Mouse (Mus musculus) neural tube, embryonic 11.5 days (tissue): ENCODE results near the gene C1ra. TPM values are rescaled to one million over a fixed set of nuclear protein-coding genes. Genes with fewer than 3 reads are reported as not detected.
"Not testable (repeated sequence)": the region's sequence is repeated elsewhere in the genome, so short reads cannot be mapped to it uniquely, and the experiment has no call there.

Experiments used
- ATAC-seq: fragments of 200-750 bp; cut with Nextera tagmentation; 2 replicates; pipeline ENCODE4 v1.8.0; 2017; ENCODE audit warnings: moderate number of reproducible peaks, mild to moderate bottlenecking, moderate TSS enrichment, moderate library complexity; ENCODE audit not compliant: insufficient read depth, low FRiP score, low TSS enrichment
- DNase-seq: peaks from one replicate; pipeline ENCODE4 v3.0.0-alpha.2; 2015; ENCODE audit warnings: low spot score
- H3K27ac ChIP-seq: fragments of 300-500 bp; sonication (generic); 2 replicates; pipeline ENCODE4 v1.5.1; 2014; ENCODE audit warnings: low read depth, mild to moderate bottlenecking, low read length
- H3K27me3 ChIP-seq: fragments of 300-500 bp; sonication (generic); 2 replicates; pipeline ENCODE4 v1.6.1; 2014; ENCODE audit warnings: mild to moderate bottlenecking, low read length, mixed read lengths; ENCODE audit not compliant: control insufficient read depth, insufficient read depth
- H3K36me3 ChIP-seq: fragments of 300-500 bp; sonication (generic); 2 replicates; pipeline ENCODE4 v1.6.1; 2014; ENCODE audit warnings: mild to moderate bottlenecking, low read length, moderate library complexity, mixed read lengths; ENCODE audit not compliant: control insufficient read depth, insufficient read depth
- H3K4me1 ChIP-seq: fragments of 300-500 bp; sonication (generic); 2 replicates; pipeline ENCODE4 v1.6.1; 2014; ENCODE audit warnings: low read length, mixed read lengths; ENCODE audit not compliant: control insufficient read depth, insufficient read depth
- H3K4me2 ChIP-seq: fragments of 300-500 bp; sonication (generic); 2 replicates; pipeline ENCODE4 v1.6.1; 2014; ENCODE audit warnings: low read depth, mild to moderate bottlenecking, moderate library complexity
- H3K4me3 ChIP-seq: fragments of 300-500 bp; sonication (generic); 2 replicates; pipeline ENCODE4 v1.5.1; 2014; ENCODE audit warnings: low read depth, low read length
- H3K9ac ChIP-seq: fragments of 300-500 bp; sonication (generic); 2 replicates; pipeline ENCODE4 v1.6.1; 2014; ENCODE audit warnings: mild to moderate bottlenecking, low read length
- H3K9me3 ChIP-seq: fragments of 300-500 bp; sonication (generic); 2 replicates; pipeline ENCODE4 v1.6.1; 2016; ENCODE audit warnings: low read length; ENCODE audit not compliant: control insufficient read depth
- WGBS: fragments of 180-500 bp; shearing (Covaris S2); extraction: QIAGEN DNeasy Blood & Tissue Kit; methylation state at CpG from one replicate; pipeline ENCODE4 v1.1.7; 2014; 5-methylcytosine and 5-hydroxymethylcytosine counted together
- polyA plus RNA-seq: library from polyadenylated mRNA; unstranded; fragments of >200 nt; fragmentation: Nextera tagmentation; extraction: Ambion mirVana; gene quantifications from 2 replicates; pipeline ENCODE4 v1.2.1, GENCODE M21; 2014

The C1ra gene
- polyA plus RNA-seq, 1 experiment from 2014 or later: 0.12 TPM

DNA sequence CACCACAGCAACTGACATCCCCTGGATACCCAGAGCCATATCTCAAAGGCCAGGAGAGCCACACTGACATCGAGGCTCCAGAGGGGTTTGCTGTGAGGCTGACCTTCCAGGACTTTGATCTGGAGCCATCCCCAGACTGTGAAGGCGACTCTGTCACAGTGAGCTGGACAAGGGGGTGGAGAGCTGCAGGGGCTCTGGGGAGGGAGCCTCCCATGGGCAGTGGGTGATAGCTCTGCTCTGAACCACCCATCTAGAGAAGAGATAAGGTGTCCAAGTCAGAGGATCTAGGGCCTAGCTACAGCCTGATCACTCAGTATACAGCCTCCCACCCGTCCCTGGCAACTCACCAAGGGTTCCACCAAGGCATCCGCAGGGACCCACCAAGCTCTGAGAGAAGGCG, 18.3 kb upstream of the C1ra start:
- H3K9me3 ChIP-seq: no peaks in the 10 kb centered on the region
- H3K27me3 ChIP-seq: no peaks in the 10 kb centered on the region
- DNase-seq (no peak), ATAC-seq (no peak)
- no peak overlapping the region for H3K4me3 ChIP-seq
- H3K36me3 ChIP-seq: no peaks in the 10 kb centered on the region
- no peak overlapping the region for H3K4me2 ChIP-seq
- no peak overlapping the region for H3K27ac ChIP-seq
- H3K9ac ChIP-seq: no peak overlapping the region
- H3K4me1 ChIP-seq: no peaks in the 10 kb centered on the region
- 81% methylated on average over 5 of the region's 5 CpGs for WGBS

DNA sequence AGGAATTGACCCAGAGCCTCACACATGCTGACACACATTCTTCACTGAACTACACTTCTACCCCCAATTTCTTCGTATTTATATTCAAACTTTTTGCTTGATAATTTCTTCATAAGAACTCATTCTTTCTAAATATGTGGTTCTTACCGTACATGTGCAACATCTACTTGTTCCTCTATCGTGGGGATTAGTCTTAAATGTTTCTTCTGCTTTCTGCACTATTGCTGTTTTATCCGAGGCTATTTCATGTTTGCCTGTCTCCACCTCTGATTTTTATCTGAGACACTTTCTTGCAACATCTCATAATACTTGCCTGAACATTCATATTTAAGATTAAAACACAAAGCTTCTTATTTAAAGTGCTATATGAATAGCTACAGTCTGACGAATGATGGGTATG, 16.2 kb upstream of the C1ra start:
- no peak overlapping the region for H3K9ac ChIP-seq
- no peaks in the 10 kb centered on the region for H3K36me3 ChIP-seq
- no peak overlapping the region for H3K4me2 ChIP-seq
- WGBS: 90% methylated on average over 5 of the region's 5 CpGs
- no peak overlapping the region for H3K4me3 ChIP-seq
- H3K4me1 ChIP-seq: no peaks in the 10 kb centered on the region
- ATAC-seq (no peak), DNase-seq (no peak)
- H3K27ac ChIP-seq: no peak overlapping the region
- no peaks in the 10 kb centered on the region for H3K9me3 ChIP-seq
- no peaks in the 10 kb centered on the region for H3K27me3 ChIP-seq

DNA sequence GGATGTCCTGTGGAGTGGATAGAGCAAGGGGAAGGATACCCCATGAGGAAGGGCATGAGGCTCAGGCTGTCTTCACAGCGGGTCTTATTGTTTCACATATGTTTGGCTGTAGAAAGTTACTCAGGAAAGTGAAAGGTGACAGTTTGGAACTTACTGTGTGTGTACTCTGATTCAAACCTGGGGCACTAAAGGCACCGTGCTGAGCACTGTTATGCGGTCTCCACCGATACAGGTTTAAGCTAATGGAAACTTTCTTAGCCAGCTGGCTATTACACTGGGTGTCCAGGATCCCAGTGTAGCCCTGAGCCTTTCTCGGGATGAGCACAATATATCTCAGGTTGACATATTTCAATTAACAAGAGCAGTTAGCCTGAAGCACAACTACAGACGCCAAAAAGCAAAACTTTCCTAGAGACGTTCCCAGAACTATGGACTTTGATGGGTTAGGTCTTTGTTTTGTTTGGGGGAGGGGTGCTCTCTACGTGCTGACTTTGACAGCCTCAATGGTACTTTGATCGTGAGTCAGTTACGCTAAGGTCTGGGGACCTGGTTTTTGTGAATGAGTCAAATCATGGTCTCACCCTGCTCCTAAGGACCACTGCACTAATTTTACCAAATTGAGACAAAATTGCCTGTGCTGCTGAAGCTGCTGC, 12.2 kb upstream of the C1ra start:
- 43% methylated on average over 10 of the region's 10 CpGs for WGBS
- no peaks in the 10 kb centered on the region for H3K4me1 ChIP-seq
- no peak for ATAC-seq

DNA sequence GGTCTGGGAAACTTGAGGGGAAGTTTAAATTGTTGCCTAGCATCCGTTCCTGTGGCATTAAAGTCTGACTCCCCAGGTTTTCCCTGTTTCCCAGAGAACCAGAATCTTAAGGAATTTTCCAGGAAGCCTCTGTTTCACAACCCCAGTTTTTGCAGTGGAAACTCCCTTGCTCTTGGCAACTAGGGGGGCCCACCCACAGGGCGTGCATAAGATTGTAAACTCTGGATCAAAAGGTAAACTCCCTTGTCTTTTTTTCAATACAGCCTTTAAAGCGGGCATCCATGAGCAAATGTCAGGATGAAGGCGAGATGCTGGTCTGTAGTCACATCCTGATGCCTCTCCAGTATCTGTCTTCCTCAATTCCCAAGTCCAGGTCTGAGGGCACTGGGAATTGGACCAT, 10.7 kb upstream of the C1ra start:
- no peak overlapping the region for H3K4me2 ChIP-seq
- H3K4me1 ChIP-seq: no peaks in the 10 kb centered on the region
- ATAC-seq: no peak
- no peaks in the 10 kb centered on the region for H3K27me3 ChIP-seq
- DNase-seq: no peak
- H3K9ac ChIP-seq: no peak overlapping the region
- WGBS: 85% methylated on average over 4 of the region's 4 CpGs
- no peak overlapping the region for H3K4me3 ChIP-seq
- H3K27ac ChIP-seq: no peak overlapping the region
- no peaks in the 10 kb centered on the region for H3K36me3 ChIP-seq
- H3K9me3 ChIP-seq: no peaks in the 10 kb centered on the region

More for the DNA sequence above, 12.2 kb upstream of the C1ra start:
- Histone ChIP-seq H3K4me2 (no peak overlapping the region), H3K4me3 (no peak overlapping the region), H3K9me3 (no peaks in the 10 kb centered on the region), H3K9ac (no peak overlapping the region), H3K27me3 (no peaks in the 10 kb centered on the region), H3K36me3 (no peaks in the 10 kb centered on the region), H3K27ac (no peak overlapping the region)
- no peak for DNase-seq

DNA sequence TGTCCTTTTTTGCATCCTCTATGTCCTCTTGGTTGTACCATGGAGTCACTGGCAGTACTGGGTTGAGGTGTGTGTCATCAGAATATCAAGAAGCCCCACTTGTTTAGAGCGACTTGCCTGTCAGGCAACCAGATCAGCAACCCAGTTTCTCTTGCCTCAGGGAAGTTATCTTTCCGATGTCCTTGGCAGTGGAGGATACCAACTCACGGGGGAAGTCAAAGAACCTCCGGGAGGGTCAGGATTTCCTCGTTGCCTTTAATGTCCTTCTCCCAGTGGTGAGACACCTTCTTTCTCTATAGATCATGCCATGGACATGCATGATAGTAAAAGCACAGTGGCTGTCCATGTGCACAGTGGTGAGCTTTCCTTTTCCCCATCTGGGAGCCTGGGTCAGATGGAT, 10.2 kb upstream of the C1ra start:
- H3K4me2 ChIP-seq: no peak overlapping the region
- no peaks in the 10 kb centered on the region for H3K9me3 ChIP-seq
- DNase-seq (no peak), ATAC-seq (no peak)
- H3K4me3 ChIP-seq: no peak overlapping the region
- H3K27me3 ChIP-seq: no peaks in the 10 kb centered on the region
- H3K4me1 ChIP-seq: no peaks in the 10 kb centered on the region
- no peak overlapping the region for H3K27ac ChIP-seq
- no peak overlapping the region for H3K9ac ChIP-seq
- 91% methylated on average over 5 of the region's 5 CpGs for WGBS
- H3K36me3 ChIP-seq: no peaks in the 10 kb centered on the region

DNA sequence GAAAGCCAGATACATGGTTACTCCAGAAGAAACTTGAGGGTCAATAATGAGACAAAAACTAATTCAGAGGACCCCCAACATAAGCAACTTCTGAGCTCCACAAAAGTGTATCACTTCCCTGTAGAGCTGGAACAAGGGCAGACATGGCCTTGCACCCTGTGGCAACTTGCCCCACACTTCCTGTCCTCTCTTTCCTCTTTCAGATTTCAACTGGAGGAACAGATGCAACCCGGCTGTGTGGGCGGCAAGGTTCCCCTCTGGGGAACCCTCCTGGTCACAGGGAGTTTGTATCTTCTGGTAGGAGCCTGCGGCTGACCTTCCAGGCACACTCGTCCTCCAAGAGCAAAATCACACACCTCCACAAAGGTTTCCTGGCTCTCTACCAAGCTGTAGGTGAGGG, 7.2 kb upstream of the C1ra start:
- Histone ChIP-seq H3K27ac (no peak overlapping the region), H3K9me3 (no peaks in the 10 kb centered on the region), H3K9ac (no peak overlapping the region), H3K27me3 (no peaks in the 10 kb centered on the region), H3K4me1 (no peaks in the 10 kb centered on the region), H3K36me3 (no peaks in the 10 kb centered on the region), H3K4me2 (no peak overlapping the region), H3K4me3 (no peak overlapping the region)
- ATAC-seq: no peak
- no peak for DNase-seq
- 86% methylated on average over 4 of the region's 4 CpGs for WGBS

DNA sequence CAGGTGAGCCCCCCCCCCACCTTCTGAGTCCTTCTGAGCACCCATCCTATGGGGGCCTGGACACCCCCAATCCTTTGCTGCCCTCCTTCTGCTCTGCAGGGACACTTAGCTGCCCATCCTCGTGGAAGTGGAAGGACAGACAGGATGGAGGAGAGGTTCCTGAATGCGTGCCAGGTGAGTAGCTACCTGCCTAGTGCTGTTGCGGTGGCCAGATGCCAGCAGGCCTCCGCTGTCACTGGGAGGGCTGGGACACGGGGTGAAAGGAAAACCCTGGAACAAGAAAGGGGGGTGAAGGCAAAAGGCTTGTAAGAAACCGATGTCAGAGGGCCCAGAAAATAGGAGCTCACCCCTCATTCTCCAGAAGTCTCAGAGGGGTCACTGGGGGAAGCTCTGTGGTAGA, 5.2 kb upstream of the C1ra start:
- no peak for ATAC-seq
- DNase-seq: no peak
- Histone ChIP-seq H3K36me3 (no peaks in the 10 kb centered on the region), H3K4me1 (no peaks in the 10 kb centered on the region), H3K27ac (no peak overlapping the region), H3K9me3 (no peaks in the 10 kb centered on the region), H3K4me3 (no peak overlapping the region), H3K27me3 (no peaks in the 10 kb centered on the region), H3K9ac (no peak overlapping the region), H3K4me2 (no peak overlapping the region)
- WGBS: 80% methylated on average over 6 of the region's 6 CpGs

DNA sequence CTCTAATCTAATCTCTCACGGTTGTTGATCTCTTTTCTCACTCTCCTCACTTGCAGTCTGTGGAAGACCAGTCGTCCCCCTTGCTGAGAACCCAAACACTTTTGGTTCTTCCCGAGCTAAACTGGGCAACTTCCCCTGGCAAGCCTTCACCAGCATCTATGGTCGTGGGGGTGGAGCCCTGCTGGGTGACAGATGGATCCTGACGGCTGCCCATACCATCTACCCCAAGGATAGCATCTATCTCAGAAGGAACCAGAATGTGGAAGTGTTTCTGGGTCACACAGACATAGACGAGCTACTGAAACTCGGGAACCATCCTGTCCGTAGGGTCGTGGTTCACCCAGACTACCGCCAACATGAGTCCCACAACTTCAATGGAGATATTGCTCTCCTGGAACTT, 3.9 kb upstream of the C1ra start:
- Histone ChIP-seq H3K4me1 (no peaks in the 10 kb centered on the region), H3K27ac (no peak overlapping the region), H3K27me3 (no peaks in the 10 kb centered on the region), H3K9ac (no peak overlapping the region), H3K4me3 (no peak overlapping the region), H3K36me3 (no peaks in the 10 kb centered on the region), H3K4me2 (no peak overlapping the region), H3K9me3 (no peaks in the 10 kb centered on the region)
- ATAC-seq (no peak), DNase-seq (no peak)
- WGBS: 82% methylated on average over 10 of the region's 10 CpGs

DNA sequence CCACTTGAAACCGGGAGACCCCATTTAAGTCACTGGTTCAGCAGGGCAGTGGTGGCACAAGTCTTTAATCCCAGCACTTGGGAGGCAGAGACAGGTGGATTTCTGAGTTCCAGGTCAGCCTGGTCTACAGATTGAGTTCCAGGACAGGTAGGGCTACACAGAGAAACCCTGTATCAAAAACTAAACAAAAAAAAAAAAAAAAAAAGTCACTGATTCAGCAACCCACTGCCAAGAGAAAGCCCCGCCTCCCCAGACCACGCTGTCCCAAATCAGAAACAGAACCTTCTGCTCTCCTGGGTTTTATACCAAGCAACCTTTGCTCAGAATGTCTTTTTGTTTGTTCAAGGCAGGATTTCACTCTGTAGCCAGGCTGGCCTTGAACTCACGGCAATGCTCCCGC, 3.0 kb upstream of the C1ra start:
- not testable (repeated sequence) for DNase-seq, H3K27ac ChIP-seq, H3K9ac ChIP-seq, H3K4me2 ChIP-seq, H3K36me3 ChIP-seq, H3K4me3 ChIP-seq, H3K9me3 ChIP-seq, H3K27me3 ChIP-seq, H3K4me1 ChIP-seq, ATAC-seq
- 85% methylated on average over 5 of the region's 5 CpGs for WGBS
